Mouse (Mus musculus) urinary bladder, adult 18-20 months (tissue): ENCODE results near the gene Tmem209.

Source experiments
- DNase-seq, 2 experiments: peaks; one replicate each; pipeline ENCODE4 v3.0.0; 2022; ENCODE audit warnings: low spot score in 2 of 2, mixed read lengths in 2 of 2

Gene Tmem209

DNA sequence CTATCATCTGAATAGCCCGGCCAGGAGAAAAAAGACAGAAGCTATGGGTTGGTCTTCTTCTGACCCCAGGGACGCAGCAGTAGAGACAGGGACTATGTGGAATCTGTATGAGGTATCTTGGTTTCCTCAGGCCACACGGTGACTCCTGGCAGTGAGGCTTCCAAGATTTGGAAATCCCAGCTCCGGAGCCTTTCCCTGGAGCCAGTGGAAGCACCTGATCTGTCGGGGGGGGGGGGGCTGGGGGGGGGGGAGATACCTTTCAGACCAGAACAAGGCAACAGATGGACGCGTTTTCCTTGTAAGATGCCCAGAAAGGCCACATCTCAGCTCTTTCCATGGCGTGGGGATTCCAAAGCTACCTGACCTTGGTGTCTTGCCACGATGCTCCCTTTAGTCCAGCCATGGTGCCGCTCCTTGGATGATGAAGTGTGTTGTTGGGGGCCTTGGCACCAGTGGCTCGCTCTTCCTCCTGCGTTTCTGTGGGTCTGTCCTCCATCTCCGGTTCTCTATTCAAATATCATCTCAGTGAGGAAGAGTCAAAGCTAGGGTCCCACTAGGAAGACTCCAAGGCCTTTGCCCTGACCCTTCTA lies 47.7 kb downstream of the Tmem209 start:
- DNase-seq: no peak

DNA sequence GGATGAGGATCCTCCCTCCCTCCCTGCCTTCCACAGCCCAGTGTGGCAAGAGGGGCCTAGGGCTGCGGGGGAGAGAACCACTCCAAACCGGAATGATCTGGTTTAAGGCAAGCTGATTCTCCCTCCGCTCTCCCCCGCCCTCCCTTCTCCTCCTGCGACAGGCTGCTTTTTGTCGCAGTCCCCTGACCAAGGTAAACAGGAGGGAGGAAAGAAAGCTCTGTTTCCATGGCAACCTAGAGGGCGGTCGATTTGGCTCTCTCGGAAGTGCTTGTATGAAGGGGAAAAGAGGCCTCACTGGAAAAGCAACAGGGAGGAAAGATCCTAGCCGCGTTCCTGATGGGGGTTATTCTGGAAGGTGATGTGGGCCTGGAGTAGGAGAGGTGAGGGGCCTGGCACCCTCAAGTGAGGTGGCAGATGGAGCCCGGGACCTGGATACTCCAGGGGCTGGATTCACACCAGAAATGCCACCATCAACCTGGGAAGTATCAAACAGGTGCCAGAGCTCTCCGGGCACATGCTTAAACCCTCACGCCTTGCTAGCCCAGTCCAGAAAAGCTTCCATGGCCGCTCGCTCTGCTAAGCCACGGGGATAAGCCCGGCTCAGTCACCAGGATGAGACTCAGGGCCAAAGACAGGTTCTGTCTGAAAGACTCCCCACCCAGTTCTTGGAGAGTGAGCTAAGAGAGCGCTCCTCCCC lies 48.7 kb downstream of the Tmem209 start:
- no peak for DNase-seq

- peak; percentile 55 to 65 for DNase-seq
Observed at GRCm38 (mm10) chr6:30459811-30460749, 49.5 kb downstream of the Tmem209 start.

- no peak for DNase-seq
Observed at GRCm38 (mm10) chr6:30459056-30459747, 50.4 kb downstream of the Tmem209 start.

DNA sequence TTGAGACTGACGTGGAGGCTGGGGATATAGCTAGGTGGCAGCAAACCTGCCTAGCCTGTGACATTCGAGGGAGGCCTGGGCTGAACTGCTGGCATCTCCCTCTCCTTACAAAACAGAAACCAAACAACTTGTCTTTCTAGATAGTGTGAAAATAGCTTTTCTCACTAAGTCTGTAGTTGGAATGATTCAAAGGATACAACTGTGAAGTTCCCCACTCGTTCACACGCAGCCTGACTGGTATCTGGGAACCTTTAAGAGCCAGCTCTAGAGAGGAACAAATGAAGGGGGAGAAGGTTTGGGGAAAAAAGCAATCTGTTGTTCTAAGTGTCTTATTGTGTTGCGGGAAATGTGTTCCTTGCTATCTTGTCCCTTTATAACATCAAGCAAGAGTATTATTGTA lies 51.0 kb downstream of the Tmem209 start:
- DNase-seq: no peak

DNA sequence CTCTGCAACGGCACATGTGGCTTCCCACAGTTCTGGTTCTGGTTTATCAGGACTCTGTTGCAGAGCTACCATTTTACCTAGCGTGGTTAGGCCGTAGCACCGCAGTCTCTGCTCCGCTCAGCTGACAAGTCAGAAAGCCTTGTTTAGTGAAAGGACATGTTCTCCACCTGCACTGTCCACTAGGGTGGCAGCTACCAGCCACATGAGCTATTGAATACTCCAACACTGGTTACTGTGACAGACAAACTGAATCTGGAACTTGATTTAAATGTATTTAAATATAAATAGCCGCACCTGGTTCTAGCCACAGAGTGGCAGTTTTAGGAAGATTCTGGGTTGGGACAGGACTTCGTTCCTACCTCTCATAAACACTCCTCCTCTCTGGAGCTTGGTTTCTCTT lies 52.6 kb downstream of the Tmem209 start:
- DNase-seq: no peak

GRCm38 (mm10) chr6:30439576-30439975 lies 70.0 kb downstream of the Tmem209 start:
- DNase-seq: no peak

- DNase-seq: no peak
Observed at GRCm38 (mm10) chr6:30437054-30437453, 72.5 kb downstream of the Tmem209 start.

GRCm38 (mm10) chr6:30436476-30436875 lies 73.1 kb downstream of the Tmem209 start:
- DNase-seq: no peak

GRCm38 (mm10) chr6:30432461-30433192 lies 77.0 kb downstream of the Tmem209 start:
- DNase-seq: no peak
